Mouse (Mus musculus) testis, postnatal 10 days (tissue): ENCODE measurements around the gene Ago1.

Experiments used
- DNase-seq: peaks from one replicate; pipeline ENCODE4 v3.0.0; 2021; ENCODE audit warnings: low spot score

Gene Ago1

GRCm38 (mm10) chr4:126468285-126468901 is at the start of gene Ago1:
TSS of gene Ago1 (minus strand) at chr4:126468583.
- peak; percentile 95 for DNase-seq

GRCm38 (mm10) chr4:126512308-126513066 is 44.1 kb upstream of the Ago1 start:
- no peak for DNase-seq

- DNase-seq = no peak
Observed at GRCm38 (mm10) chr4:126511013-126511412, 42.6 kb upstream of the Ago1 start.

GRCm38 (mm10) chr4:126509072-126509471 is 40.7 kb upstream of the Ago1 start:
- DNase-seq = no peak

GRCm38 (mm10) chr4:126508110-126508899 is 39.9 kb upstream of the Ago1 start:
- DNase-seq = no peak

GRCm38 (mm10) chr4:126502977-126503309 is 34.6 kb upstream of the Ago1 start:
- DNase-seq = no peak

GRCm38 (mm10) chr4:126502141-126502976 is 34.0 kb upstream of the Ago1 start:
- DNase-seq = no peak

GRCm38 (mm10) chr4:126498601-126499000 is 30.2 kb upstream of the Ago1 start:
- DNase-seq = no peak

GRCm38 (mm10) chr4:126496963-126497362 is 28.6 kb upstream of the Ago1 start:
- DNase-seq = no peak

GRCm38 (mm10) chr4:126495942-126496790 is 27.8 kb upstream of the Ago1 start:
- no peak for DNase-seq

- DNase-seq = no peak
Observed at GRCm38 (mm10) chr4:126495453-126495852, 27.1 kb upstream of the Ago1 start.

GRCm38 (mm10) chr4:126493416-126493815 is 25.0 kb upstream of the Ago1 start:
- DNase-seq = no peak

- DNase-seq = no peak
Observed at GRCm38 (mm10) chr4:126491977-126492376, 23.6 kb upstream of the Ago1 start.

- DNase-seq = no peak
Observed at GRCm38 (mm10) chr4:126490726-126491125, 22.3 kb upstream of the Ago1 start.

GRCm38 (mm10) chr4:126489811-126490210 is 21.4 kb upstream of the Ago1 start:
- DNase-seq = no peak

GRCm38 (mm10) chr4:126486217-126486616 is 17.8 kb upstream of the Ago1 start:
- DNase-seq = no peak

GRCm38 (mm10) chr4:126485065-126485464 is 16.7 kb upstream of the Ago1 start:
- no peak for DNase-seq

GRCm38 (mm10) chr4:126483874-126484273 is 15.5 kb upstream of the Ago1 start:
- DNase-seq = no peak

- no peak for DNase-seq
Observed at GRCm38 (mm10) chr4:126482951-126483350, 14.6 kb upstream of the Ago1 start.

- no peak for DNase-seq
Observed at GRCm38 (mm10) chr4:126481461-126481860, 13.1 kb upstream of the Ago1 start.

GRCm38 (mm10) chr4:126480288-126480687 is 11.9 kb upstream of the Ago1 start:
- no peak for DNase-seq
